Mouse (Mus musculus) retina, postnatal 1 day (tissue): ENCODE data around the gene Papola.

ENCODE experiments used
- DNase-seq: peaks from one replicate; pipeline ENCODE4 v3.0.0-alpha.2; 2012

The Papola gene

DNA sequence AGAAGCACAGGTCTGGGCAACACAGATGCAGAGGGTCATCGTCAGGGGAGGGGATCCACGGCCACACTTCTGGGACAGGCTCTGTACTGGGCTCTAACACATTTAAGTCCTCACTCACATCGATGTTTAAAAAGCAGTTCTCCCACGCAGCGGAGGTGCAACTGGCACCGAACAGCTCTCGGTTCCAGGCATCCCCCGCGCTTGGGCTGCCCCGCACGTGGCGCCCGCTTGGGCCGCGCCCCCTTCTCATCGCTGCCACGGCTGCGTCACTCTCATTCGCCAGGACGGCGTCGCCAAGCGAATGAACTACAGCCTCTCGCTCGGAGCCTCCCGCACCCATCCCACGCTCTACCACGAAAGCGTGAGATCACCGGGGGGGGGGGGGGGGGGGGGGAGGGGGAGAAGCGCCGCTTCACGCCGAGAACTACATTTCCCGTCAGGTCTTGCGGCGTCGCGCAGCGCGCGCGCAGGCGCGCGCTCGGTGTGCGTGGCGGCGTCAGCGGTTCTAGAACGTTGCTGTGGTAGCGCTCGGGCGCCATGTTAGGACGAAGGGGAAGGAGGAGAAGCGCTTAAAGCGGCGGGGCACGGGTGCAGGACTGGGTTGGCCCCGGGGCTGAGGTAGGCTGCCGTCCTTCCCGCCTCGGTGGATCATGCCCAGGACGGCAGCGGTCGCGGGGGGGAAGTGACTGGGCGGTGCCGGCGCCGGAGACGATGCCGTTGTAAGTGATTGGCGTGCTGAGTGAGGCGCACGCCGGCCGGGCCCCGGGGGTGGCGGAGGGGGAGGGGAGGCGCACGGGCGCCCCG, at the start of gene Papola:
Gene Papola, plus strand, starts transcription at position 499 of the 804 bp plus-strand sequence.
- peak; percentile 95 for DNase-seq

DNA sequence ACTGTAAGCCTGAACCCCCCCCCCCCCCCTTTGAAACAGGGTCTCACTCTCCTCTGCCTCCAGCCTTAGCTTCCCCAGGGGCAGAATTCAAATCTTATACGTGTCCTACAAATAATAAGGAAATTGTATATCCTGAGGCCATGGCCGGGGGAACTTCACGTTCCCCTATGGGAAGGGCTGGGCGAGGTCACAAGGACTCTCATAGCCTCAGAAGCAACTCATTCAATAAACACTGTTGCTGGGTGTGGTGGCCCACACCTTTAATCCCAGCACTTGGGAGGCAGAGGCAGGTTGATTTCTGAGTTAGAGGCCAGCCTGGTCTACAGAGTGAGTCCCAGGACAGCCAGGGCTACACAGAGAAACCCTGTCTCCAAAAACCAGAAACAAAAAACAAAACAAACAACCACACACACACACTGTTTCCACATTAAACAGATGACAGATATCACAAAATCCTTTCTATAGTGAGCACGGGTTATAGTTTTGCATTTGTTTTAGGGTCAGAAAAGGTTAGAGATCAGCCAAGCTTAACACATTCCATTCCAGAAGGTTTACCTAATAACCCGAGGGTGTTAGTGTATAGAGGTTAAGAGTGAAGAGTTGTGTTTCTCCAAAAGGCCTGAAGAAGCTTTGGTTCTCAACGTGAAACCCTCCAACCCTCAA, 49.1 kb upstream of the Papola start:
- no peak for DNase-seq

DNA sequence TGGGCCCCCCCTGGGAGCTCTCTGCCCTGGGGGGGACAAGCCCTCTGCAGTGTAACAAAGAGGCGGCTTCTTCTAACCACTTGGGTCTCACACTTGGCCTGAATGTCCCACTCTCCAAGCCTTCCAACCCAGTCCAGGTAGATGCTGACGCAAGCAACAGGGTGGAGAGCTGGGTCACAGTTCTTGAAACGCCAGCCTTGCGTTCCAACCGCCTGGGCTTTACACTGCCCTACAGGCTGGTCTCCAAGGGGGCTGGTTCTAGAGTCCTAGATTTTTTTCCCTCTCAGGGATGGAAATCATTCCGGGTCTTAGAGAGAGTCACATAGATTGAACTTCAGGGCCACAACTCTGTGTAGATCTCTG, 48.6 kb upstream of the Papola start:
- no peak for DNase-seq

DNA sequence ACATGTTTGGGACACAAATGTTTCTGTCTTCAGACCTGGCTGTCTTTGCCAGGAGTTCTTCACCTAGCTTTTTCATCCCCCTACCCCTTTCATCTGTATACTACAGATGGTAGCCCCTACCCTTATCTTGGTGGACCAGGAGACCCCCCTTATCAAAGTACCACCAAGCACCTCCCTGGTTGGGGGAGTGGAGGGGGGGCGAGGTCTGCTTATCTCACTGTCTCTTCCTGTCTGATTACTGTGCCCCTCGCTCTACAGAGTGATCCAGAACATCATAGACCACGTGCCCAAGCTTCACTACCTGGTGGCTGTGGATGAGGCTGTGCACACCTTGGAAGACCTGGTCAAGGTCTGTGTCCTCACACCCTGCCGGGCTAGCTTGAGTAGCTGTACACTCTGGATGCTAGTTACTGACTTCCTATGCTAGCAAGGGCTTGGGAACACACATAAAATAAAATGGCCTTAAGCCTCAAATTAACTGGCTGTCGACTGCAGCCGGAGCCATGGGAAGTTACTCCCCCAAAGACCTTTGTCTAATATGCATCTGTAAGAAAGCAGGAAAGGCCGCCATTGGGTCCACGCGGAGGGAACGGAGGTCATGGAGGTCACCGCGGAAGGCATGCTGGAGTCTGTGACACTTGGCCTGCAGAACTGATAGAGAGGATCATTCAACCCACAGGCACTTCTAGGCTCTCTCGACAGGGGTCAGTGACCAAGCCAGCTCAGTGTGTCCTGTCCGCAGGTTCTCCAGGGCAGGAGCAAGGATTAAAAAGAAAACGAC, 46.0 kb upstream of the Papola start:
- no peak for DNase-seq

DNA sequence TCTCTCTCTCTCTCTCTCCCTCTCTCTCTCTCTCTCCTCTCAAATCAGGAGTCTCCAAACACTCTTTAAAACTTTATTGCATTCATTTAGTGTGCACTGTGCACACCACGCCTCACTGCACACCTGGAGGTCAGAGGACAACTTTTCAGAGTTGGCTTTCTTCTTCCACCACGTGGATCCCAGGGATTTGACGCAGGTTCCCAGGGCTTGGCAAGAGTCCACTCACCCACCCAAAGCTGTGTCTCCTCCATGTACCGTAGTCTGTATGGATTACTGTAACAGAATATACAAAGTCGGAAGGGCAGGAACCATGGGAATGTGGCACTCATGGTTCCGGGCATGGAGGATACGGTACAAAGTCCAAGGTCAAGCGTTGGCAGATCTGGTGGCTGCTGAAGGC, 44.8 kb upstream of the Papola start:
- DNase-seq = no peak

DNA sequence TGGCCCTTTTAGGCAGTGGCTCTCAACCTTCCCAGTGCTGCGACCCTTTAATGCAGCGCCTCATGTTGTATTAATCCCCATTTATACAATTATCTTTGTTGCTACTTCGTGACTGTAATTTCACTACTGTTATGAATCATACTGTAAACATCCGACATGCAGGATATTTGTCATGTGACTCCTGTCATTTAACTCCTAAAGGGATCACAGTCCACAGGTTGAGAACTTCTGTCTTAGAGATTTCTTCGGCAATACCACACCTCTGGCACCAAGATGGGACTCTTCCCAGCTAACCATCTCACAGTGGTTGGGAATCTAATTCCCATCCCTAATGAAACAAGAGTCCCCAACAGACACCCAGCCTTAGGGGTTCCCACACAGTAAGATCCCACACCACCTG, 36.4 kb upstream of the Papola start:
- no peak for DNase-seq

DNA sequence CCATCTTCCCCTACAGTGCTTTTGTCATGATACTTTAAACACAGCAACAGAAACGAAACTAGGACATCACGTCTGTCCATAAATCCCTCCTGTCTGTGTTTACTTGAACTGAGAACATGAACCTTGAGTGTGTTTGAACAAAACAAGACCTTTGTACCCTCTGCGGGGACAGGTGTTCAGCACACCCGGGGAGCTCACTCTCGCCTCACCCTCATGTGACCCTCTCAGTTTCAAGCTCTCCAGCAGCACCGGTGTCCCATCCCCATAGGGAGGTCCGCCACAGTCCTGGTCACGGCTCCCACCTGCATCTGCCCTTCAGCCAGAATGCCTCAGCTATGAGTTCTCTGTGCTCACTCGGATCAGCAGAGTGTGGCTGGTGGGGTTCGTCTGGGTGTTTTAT, 30.7 kb upstream of the Papola start:
- no peak for DNase-seq

DNA sequence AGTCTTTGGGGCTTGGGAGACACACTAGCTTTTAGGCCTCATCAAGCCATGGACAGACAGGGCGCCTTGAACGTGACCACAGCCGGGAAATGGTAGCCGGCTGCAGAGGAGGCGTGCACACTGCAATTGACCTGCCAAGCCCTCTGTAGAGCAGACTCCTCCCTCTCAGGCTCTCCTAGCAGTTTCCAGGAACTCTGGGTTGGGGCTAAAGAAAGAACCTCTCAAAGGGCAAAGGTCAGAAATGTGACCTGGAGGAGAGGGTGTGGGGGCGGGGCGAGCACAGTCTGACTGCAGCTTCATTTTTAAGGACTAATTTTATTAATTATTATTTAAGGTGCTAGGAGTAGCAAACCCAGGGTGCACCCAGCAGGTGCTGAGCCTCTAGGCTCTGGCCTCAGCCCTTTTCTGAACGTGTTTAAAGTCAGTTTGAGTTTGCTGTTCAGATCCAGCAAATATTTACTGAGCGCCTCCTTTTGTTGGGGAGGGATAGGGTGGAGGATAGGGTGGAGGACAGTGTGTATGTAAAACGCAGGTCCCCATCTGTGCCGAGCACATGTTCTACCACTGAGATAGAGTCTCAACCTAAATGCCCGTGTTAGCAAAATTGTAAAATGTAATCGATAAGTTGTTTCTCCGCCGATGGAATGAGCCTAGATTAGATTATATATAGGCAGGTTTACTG, 26.5 kb upstream of the Papola start:
- DNase-seq = peak; percentile 10

DNA sequence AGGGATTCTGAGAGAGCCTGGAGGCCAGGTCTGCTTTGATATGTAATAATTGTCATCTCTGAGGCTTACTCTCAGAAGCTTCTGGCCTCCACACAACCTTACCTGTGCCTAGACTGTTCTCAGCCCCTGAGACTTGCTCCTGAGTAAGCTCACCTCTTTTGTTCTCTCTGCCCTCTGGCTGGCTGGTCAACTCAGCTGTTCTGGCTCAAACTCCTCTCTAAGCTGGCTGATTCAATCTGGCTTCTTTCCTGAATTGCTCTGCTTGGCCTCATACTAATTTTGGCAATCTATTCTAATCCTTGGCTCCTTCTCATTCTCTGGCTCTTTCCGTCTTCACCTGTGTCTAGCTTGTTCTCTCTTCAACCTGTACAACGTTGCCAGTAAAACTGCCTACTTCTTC, 25.6 kb upstream of the Papola start:
- no peak for DNase-seq

DNA sequence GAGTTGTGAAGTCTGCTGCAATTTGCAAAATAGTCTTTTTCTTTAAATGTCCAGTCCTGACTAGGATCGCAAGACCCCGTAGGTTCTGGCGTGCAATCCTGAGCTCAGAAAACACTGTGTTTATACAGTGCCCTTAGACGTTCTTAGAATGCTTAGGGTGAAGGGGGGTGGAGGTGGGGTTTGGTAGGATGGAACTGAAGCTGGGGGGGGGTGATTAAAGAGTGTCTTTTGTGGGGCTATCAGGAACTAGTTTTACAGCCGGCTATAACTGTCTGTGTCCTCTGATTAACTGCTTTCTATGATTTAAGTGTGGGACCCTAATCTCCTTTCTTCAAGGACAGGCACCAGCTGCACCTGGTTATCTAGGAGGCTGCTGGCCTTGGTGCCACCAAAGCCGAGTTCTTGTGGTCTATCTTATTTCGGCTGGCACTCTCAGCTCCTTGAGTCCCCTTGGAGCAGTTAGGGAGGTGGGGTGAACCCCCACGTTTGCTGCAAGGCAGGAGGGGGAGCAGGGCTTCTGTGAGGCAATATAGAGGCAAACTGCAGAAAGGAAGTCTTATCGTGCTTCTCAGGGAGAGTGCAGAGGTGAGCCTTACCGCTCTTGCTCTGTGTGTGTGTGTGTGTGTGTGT, 24.5 kb upstream of the Papola start:
- no peak for DNase-seq

DNA sequence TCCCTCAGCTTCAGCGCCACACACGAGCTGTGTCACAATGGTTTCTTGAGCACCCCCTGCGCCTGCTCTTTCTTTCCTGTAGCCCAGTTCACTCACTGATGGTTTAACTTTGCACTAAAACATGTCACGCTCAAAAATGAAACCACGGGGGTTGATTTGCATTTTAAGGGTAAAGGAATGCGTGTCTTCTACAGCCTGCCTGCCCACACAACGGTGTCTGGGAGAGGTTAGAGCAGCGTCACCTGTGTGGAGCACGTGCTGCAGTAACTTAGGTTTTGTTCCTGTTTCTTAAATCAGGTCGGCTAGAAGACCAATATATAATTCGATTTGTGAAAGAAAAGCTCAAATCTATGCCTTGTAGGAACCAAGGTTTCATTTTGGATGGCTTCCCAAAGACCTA, 23.3 kb upstream of the Papola start:
- no peak for DNase-seq

DNA sequence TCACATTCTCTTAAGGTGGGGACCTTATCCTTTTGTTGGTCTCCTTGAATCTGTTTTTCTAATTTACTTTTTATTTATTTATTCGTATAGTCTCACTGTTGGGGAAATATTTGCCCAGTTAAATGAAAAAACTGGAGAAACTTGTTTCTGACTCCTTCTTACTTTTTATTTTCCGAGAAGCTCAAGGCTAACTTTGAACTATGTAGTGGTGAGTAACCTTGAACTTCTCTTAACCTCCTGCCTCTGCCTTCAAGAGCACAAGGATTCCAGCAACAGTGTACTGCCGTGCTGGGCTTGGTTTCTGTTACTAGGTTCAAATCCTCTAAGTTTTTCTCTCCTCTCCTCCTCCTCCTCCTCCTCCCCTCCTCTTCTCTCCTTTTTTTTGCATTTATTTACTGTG, 22.9 kb upstream of the Papola start:
- no peak for DNase-seq

DNA sequence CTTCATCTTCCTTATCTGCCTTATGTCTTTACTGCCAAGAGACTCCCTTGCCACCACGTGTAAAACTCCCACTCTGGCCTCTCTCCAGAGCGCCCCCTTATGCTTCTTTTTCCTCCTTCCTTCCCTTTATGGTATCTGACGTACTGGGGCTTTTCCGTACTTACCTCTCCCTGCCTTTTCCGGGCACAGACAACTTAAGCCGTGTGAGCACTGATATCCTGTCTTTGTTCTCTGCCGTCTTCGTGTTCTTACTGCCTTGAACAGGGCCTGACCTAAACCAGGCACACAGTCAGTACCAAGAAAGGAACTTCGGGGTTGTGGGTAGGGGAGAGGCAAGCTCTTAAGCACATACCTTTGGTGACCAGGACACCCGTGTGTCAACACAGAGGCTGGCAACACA, 14.8 kb upstream of the Papola start:
- DNase-seq = no peak

DNA sequence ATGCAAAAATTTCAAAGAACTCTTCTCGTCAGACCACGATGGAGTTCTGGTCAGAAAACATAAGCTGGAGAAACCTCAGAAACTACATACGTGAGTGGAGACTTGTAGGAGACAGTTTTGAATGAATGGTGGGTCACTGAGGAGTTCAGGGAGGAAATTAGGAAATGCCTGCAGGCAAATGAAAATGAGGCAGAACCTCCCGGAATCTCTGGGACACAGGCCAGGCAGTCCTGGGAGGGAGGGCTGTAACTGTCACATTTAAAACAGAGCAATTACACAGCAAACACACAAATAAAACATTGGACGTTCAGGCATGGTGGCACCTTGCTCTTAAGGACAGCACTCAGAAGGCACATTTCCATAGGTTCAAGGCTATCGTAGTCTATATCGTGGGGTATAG, 9.6 kb upstream of the Papola start:
- DNase-seq = no peak

DNA sequence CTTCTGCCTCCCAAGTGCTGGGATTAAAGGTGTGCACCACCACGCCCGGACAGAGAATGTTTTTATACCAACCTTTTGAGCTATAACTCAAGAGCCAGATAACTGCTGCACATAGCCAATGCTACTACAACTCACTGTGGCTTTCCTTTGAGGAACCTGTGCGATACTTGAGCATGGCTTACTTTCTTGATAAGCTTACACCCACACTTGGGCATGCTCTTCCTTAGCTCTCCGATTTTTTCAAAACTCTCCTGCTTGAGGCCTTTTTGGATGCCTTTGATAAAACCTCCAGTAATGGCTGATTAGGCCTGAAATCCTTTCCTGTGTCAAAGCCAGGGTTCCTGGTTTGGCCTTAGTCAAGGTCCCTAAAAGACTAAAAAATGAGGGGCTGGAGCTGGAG, 6.8 kb upstream of the Papola start:
- no peak for DNase-seq

DNA sequence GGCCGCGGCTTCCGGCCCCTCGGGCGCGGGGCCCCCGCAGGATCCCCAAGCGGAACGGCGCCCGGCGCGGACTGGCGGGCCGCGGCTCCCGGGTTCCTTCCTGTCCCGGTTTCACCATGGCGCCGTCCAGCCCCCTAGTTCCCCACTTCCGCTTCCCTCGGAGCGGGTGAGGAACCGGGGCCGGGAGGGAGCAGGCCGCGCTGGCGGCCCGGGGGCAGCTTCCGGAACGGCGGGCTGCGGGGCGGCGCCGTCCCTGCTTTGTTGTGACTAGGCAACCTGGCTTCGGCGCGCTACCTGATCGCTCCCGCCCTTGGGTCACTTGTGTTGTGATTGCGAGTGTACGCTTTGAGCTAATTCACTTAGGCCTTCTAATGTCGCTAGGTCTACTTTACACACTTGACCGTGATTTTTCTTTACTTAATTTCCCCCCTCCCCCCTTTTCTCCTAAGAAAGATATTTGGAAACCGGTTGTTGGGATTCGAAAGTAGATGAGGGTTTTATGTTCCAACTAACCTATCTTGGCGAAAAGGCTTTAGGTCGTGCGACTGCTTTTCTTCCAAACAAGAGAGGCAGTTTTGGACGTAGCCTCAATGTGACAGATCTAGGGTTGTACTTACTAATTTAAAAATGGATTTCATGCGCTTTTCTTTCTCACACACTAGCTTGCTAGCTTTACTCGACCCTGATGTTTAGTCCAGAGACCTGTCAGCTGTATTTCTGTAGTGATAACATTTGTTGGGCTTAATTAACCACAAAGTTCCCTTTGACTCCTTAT, 693 bp downstream of the Papola start:
- DNase-seq = peak; percentile 83

DNA sequence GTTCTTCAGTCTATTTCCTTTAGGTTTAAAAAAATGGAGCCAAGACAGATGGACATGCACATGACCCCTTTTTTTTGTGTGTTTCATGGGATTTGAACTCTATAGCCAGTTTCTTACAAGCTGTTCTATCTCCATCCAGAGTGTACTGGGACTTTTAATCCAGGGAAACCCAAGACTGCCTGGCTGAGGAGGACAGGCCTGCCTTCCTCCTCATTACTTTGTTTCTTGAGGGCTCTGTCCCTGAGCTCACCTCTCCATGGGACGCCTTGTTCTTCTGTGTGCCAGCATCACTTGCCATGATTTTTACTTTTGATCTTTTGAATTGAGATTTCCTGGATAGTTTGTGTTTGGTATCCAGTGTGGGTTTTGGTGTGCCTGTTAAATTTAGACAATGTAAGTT, 1.6 kb downstream of the Papola start:
- no peak for DNase-seq

DNA sequence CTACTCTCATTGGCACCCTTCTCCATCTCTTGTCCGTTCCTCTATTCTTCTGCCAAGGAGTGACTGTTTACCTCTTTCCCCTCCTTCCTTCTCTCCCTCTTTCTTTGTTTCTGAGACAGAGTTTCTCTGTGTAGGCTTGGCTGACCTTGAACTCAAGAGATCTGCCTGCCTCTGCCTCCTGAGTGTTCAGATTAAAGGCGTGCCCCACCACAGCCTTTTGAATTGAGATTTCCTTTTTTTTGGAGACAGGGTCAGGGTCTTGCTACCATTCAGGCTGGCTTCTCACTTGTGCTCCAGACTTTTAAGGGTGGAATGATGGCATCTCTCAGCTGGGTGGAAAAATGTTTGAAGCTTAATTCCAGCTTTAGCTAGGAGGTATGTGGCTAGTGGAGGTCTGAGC, 3.1 kb downstream of the Papola start:
- no peak for DNase-seq

DNA sequence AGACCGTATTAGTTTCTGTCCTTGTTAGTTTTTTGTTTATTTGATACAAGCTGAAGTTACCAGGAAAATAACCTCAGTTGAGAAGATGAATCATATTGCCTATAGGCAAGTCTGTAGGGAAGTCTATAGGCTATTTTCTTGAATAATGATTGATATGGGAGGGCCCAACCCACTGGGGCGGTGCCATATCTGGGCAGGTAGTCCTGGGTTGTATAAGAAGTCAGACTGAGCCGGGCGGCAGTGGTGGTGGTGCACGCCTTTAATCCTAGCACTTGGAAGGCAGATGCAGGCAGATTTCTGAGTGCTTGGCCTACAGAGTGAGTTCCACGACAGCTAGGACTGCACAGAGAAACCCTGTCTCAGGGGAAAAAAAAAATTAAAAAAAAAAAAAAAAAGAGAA, 5.4 kb downstream of the Papola start:
- no peak for DNase-seq

DNA sequence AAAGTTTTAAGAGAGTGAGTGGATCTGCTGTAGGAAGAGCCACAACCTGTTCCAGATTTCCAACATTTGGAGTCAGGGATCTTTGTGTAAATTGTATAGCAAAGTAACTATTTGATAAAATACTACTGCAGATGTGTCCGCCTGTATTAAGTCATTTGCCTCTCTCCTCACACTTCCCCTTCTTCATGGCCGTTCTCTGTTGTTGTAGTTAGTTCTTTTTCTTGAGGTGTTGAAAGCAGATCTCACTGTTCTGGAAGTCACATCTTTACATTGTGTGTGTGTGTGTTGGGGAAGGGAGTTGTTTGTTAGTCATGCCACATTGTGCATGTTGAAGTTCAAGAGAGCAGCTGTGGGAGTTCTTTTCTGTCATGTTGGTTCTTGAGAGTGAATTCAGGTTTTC, 10.4 kb downstream of the Papola start:
- DNase-seq = no peak

DNA sequence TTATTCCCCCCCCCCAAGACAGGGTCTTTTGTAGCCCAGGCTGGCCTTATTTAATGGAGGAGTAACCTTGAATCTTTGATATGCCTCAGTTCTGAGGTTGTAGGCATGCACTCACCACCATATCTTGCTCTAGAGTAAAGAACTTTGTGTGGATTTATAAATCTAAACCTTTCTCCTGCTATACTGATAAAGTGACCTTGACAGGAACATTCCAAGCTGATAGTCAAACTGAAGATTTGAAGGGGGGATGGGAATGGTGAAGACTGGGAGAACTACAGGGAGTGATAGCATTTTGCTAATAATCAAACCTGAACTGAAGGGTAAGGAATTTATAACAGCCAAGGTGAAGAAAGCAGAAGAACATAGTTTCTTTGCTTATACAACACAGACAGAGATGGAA, 13.5 kb downstream of the Papola start:
- no peak for DNase-seq

DNA sequence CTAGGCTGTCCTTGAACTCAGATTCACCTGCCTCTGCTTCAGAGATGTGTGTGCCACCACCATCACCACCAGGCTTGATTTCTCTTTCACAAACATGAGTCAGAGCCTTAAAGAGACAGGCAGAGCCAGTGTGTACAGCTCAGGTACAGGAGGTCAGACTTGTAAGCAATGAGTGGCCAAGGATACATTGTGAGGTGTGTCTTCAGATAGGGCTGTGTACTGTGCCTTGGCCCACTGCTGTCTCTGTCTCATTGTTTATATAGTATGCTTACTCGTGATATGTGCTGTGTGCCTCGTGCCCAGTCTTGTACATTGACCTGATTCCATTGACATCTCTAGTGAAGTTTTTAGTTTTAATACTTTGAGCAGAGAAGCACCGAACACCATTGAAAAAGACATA, 21.3 kb downstream of the Papola start:
- DNase-seq = no peak
